Mouse (Mus musculus) midbrain, embryonic 14.5 days (tissue): ENCODE data around the gene Slc1a7. TPM values are rescaled to one million over a fixed set of nuclear protein-coding genes. Genes with fewer than 3 reads are reported as not detected.

Source experiments
- ATAC-seq: fragments of 200-750 bp; cut with Nextera tagmentation; 2 replicates; pipeline ENCODE4 v1.8.0; 2017; ENCODE audit warnings: moderate number of reproducible peaks, moderate library complexity; ENCODE audit not compliant: low FRiP score, low TSS enrichment
- DNase-seq: peaks from one replicate; pipeline ENCODE4 v3.0.0-alpha.2; 2015
- H3K27ac ChIP-seq: fragments of 300-500 bp; sonication (generic); replicated peaks from 2 replicates; pipeline ENCODE4 v1.5.1; 2014; ENCODE audit warnings: mild to moderate bottlenecking, low read depth, low read length, moderate library complexity
- H3K27me3 ChIP-seq: fragments of 300-500 bp; sonication (generic); 2 replicates; pipeline ENCODE4 v1.6.1; 2014; ENCODE audit warnings: low read length, control low read depth, mixed read lengths; ENCODE audit not compliant: control insufficient read depth, insufficient read depth
- H3K36me3 ChIP-seq: fragments of 300-500 bp; sonication (generic); 2 replicates; pipeline ENCODE4 v1.6.1; 2014; ENCODE audit warnings: low read length, control low read depth; ENCODE audit not compliant: control insufficient read depth, insufficient read depth
- H3K4me1 ChIP-seq: fragments of 300-500 bp; sonication (generic); 2 replicates; pipeline ENCODE4 v1.6.1; 2014; ENCODE audit warnings: mild to moderate bottlenecking, antibody characterized with exemption, low read length, control low read depth; ENCODE audit not compliant: control insufficient read depth, insufficient read depth
- H3K4me2 ChIP-seq: fragments of 300-500 bp; sonication (generic); 2 replicates; pipeline ENCODE4 v1.6.1; 2014; ENCODE audit warnings: mild to moderate bottlenecking, low read length, moderate library complexity
- H3K4me3 ChIP-seq: fragments of 300-500 bp; sonication (generic); replicated peaks from 2 replicates; pipeline ENCODE4 v1.5.1; 2014; ENCODE audit warnings: low read depth, low read length
- H3K9ac ChIP-seq: fragments of 300-500 bp; sonication (generic); replicated peaks from 2 replicates; pipeline ENCODE4 v1.6.1; 2014; ENCODE audit warnings: mild to moderate bottlenecking, low read length, moderate library complexity
- H3K9me3 ChIP-seq: fragments of 300-500 bp; sonication (generic); 2 replicates; pipeline ENCODE4 v1.6.1; 2016; ENCODE audit warnings: low read length, control low read depth, mixed read lengths; ENCODE audit not compliant: control insufficient read depth
- WGBS: fragments of 180-500 bp; shearing (Covaris S2); extraction: QIAGEN DNeasy Blood & Tissue Kit; methylation state at CpG from one replicate; pipeline ENCODE4 v1.1.7; 2014; 5-methylcytosine and 5-hydroxymethylcytosine counted together
- polyA plus RNA-seq: library from polyadenylated mRNA; unstranded; fragments of >200 nt; fragmentation: Nextera tagmentation; extraction: Ambion mirVana; gene quantifications from 2 replicates; pipeline ENCODE4 v1.2.1, GENCODE M21; 2014

The Slc1a7 gene
- polyA plus RNA-seq, 1 experiment from 2014 or later = not detected

GRCm38 (mm10) chr4:108037027-108037426 is 68.9 kb downstream of the Slc1a7 start:
- WGBS = 74% methylated on average over 8 of the region's 8 CpGs
- peaks cover 15% of the 10 kb centered on the region; the same call in 1 of the 2 replicates for H3K27me3 ChIP-seq
- no peak overlapping the region for H3K4me3 ChIP-seq
- H3K9me3 ChIP-seq = no peaks in the 10 kb centered on the region
- no peaks in the 10 kb centered on the region for H3K4me1 ChIP-seq
- ATAC-seq (no peak), DNase-seq (no peak)
- no peak overlapping the region for H3K27ac ChIP-seq
- H3K4me2 ChIP-seq = no peak overlapping the region
- H3K9ac ChIP-seq = no peak overlapping the region
- peaks cover 5% of the 10 kb centered on the region; the same call in 1 of the 2 replicates for H3K36me3 ChIP-seq

- Histone ChIP-seq H3K4me1 (no peaks in the 10 kb centered on the region), H3K4me2 (no peak overlapping the region), H3K36me3 (peaks cover 55% of the 10 kb centered on the region), H3K4me3 (no peak overlapping the region), H3K27me3 (no peaks in the 10 kb centered on the region), H3K27ac (no peak overlapping the region), H3K9ac (no peak overlapping the region), H3K9me3 (no peaks in the 10 kb centered on the region)
- 75% methylated on average over 19 of the region's 19 CpGs for WGBS
- ATAC-seq (no peak), DNase-seq (no peak)
These were observed 77.3 kb downstream of the Slc1a7 start for GRCm38 (mm10) chr4:108045136-108046107.

GRCm38 (mm10) chr4:108046136-108046535 is 78.0 kb downstream of the Slc1a7 start:
- Histone ChIP-seq H3K27me3 (no peaks in the 10 kb centered on the region), H3K4me3 (no peak overlapping the region), H3K9me3 (no peaks in the 10 kb centered on the region), H3K4me2 (no peak overlapping the region), H3K9ac (no peak overlapping the region), H3K36me3 (peaks cover 59% of the 10 kb centered on the region), H3K27ac (no peak overlapping the region), H3K4me1 (no peaks in the 10 kb centered on the region)
- 92% methylated on average over 8 of the region's 8 CpGs for WGBS
- ATAC-seq = no peak
- no peak for DNase-seq

GRCm38 (mm10) chr4:108051687-108052274 is 83.6 kb downstream of the Slc1a7 start:
- no peak for ATAC-seq

GRCm38 (mm10) chr4:108052673-108053072 is 84.5 kb downstream of the Slc1a7 start:
- peaks cover 66% of the 10 kb centered on the region for H3K36me3 ChIP-seq
- H3K4me2 ChIP-seq = no peak overlapping the region
- H3K4me3 ChIP-seq = no peak overlapping the region
- DNase-seq = no peak
- H3K27ac ChIP-seq = no peak overlapping the region
- 90% methylated on average over 8 of the region's 8 CpGs for WGBS
- H3K27me3 ChIP-seq = no peaks in the 10 kb centered on the region
- H3K9ac ChIP-seq = no peak overlapping the region
- ATAC-seq = no peak
- no peaks in the 10 kb centered on the region for H3K9me3 ChIP-seq
- H3K4me1 ChIP-seq = no peaks in the 10 kb centered on the region

More at GRCm38 (mm10) chr4:108051687-108052274, 83.6 kb downstream of the Slc1a7 start:
- DNase-seq = no peak
- 79% methylated on average over 10 of the region's 10 CpGs for WGBS
- no peaks in the 10 kb centered on the region for H3K9me3 ChIP-seq
- H3K9ac ChIP-seq = no peak overlapping the region
- no peak overlapping the region for H3K4me3 ChIP-seq
- peaks cover 72% of the 10 kb centered on the region for H3K36me3 ChIP-seq
- H3K4me1 ChIP-seq = no peaks in the 10 kb centered on the region
- no peak overlapping the region for H3K27ac ChIP-seq
- no peaks in the 10 kb centered on the region for H3K27me3 ChIP-seq
- H3K4me2 ChIP-seq = no peak overlapping the region

- H3K27me3 ChIP-seq = no peaks in the 10 kb centered on the region
- H3K36me3 ChIP-seq = peaks cover 52% of the 10 kb centered on the region
- no peak overlapping the region for H3K4me3 ChIP-seq
- 94% methylated on average over 10 of the region's 10 CpGs for WGBS
- DNase-seq (no peak), ATAC-seq (no peak)
- H3K9me3 ChIP-seq = no peaks in the 10 kb centered on the region
- no peaks in the 10 kb centered on the region for H3K4me1 ChIP-seq
- H3K4me2 ChIP-seq = no peak overlapping the region
- H3K9ac ChIP-seq = no peak overlapping the region
- no peak overlapping the region for H3K27ac ChIP-seq
These were observed 87.7 kb downstream of the Slc1a7 start for GRCm38 (mm10) chr4:108055873-108056272.

GRCm38 (mm10) chr4:108057247-108057646 is 89.1 kb downstream of the Slc1a7 start:
- H3K36me3 ChIP-seq = peaks cover 51% of the 10 kb centered on the region

GRCm38 (mm10) chr4:108058166-108058565 is 90.0 kb downstream of the Slc1a7 start:
- H3K4me1 ChIP-seq = no peaks in the 10 kb centered on the region
- WGBS = 94% methylated on average over 10 of the region's 10 CpGs

More at GRCm38 (mm10) chr4:108057247-108057646, 89.1 kb downstream of the Slc1a7 start:
- no peaks in the 10 kb centered on the region for H3K4me1 ChIP-seq
- no peak overlapping the region for H3K9ac ChIP-seq
- no peak for ATAC-seq
- no peaks in the 10 kb centered on the region for H3K27me3 ChIP-seq
- DNase-seq = no peak
- no peaks in the 10 kb centered on the region for H3K9me3 ChIP-seq
- 92% methylated on average over 2 of the region's 2 CpGs for WGBS
- no peak overlapping the region for H3K4me2 ChIP-seq
- H3K4me3 ChIP-seq = no peak overlapping the region
- H3K27ac ChIP-seq = no peak overlapping the region

More at GRCm38 (mm10) chr4:108058166-108058565, 90.0 kb downstream of the Slc1a7 start:
- no peak for ATAC-seq
- H3K36me3 ChIP-seq = peaks cover 50% of the 10 kb centered on the region
- DNase-seq = no peak
- no peak overlapping the region for H3K4me3 ChIP-seq
- no peaks in the 10 kb centered on the region for H3K9me3 ChIP-seq
- no peaks in the 10 kb centered on the region for H3K27me3 ChIP-seq
- H3K9ac ChIP-seq = no peak overlapping the region
- no peak overlapping the region for H3K27ac ChIP-seq
- no peak overlapping the region for H3K4me2 ChIP-seq
